Mouse (Mus musculus) liver, adult 2 months (tissue): Measurements from ENCODE around the gene Gm20708.

Source experiments
- CTCF ChIP-seq: fragments of 200-500 bp; IDR thresholded peaks from 2 replicates; pipeline ENCODE4 v1.5.1; 2011; ENCODE audit warnings: low read depth, low read length, control low read depth
- POLR2A ChIP-seq: fragments of 200-500 bp; IDR thresholded peaks from 2 replicates; pipeline ENCODE4 v1.6.1; 2011; ENCODE audit warnings: low read length, control low read depth; ENCODE audit not compliant: insufficient read depth; ENCODE audit errors: extremely low read depth

DNA sequence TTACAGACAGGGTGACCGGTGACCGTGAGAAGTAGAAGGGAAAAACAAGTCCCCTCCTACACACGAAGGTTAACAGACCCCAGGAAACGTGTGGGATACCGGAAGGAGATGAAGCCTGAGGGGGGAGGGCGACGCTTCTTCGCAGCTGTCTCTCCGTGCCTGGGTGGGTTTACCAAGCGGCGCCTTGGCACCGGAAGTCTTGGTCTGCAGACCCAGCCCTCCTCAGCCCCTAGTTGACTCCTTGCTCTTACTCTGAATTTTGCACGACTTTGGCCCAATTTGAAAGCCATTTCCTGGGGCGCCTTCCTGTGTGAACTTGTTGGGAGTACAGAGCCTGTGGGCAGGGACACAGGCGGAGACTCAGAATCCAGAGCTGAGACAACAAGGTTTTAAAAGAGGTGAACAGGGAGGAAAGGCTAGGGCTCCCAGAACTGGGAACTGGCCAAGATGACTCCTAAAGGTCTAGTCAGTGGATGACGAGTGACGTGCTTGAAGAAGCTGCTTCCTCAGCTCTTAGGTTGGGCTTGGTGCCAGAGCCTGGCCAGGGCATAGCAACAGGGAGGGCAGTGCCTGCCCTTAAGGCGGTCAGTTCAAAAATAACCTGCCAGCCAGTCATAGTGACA lies 28.2 kb upstream of the Gm20708 start:
- TF ChIP-seq POLR2A, result no peak
- no peak for TF ChIP-seq CTCF
